Comparison of ENCODE assay signal across 8 mouse cellular contexts in genomic region chr17:72604610-72604980, GRCm38 (mm10). TPM values are rescaled to one million over a fixed set of nuclear protein-coding genes. Genes with fewer than 3 reads are reported as not detected.
DNase-seq lines count a peak whose midpoint lies in the region; ATAC-seq and TF ChIP-seq lines count a peak whose summit lies in the region.

Gene Alk (minus strand): TSS chr17:72604627.

- H3K4me2 ChIP-seq in hindbrain, embryonic 13.5 days: peak within 1 kb of the TSS; percentile 97
- peak within 1 kb of the TSS; percentile 76 for H3K4me2 ChIP-seq in lung, embryonic 16.5 days (ENCODE audit: low read depth, low read length)

- in situ Hi-C loops in ES-E14 (cut with MboI; ENCODE audit: low sequenced_read_pairs in 2 of 2, unreplicated experiment in 2 of 2): loop anchor here (10.0 to 25.0 kb wide), 2 partner anchors 180 to 183 kb away; no protein-coding TSS in a partner anchor

- no peaks in the 10 kb centered on the region for H3K36me3 ChIP-seq in ES-E14 (ENCODE audit: control insufficient read depth, insufficient read depth, low read length, poor library complexity, severe bottlenecking)
- H3K36me3 ChIP-seq in hindbrain, embryonic 13.5 days: no peaks in the 10 kb centered on the region
- no peaks in the 10 kb centered on the region for H3K36me3 ChIP-seq in lung, embryonic 16.5 days (ENCODE audit: control insufficient read depth, insufficient read depth, low read length)

- peak within 1 kb of the TSS; percentile 77 for H3K4me3 ChIP-seq in ES-E14 (ENCODE audit: insufficient read depth in 1 of 2, low read depth in 1 of 2, low read length in 2 of 2, poor library complexity in 1 of 2, severe bottlenecking in 1 of 2)
- peak within 1 kb of the TSS; percentile 53 for H3K4me3 ChIP-seq in hindbrain, embryonic 13.5 days
- peak within 1 kb of the TSS; percentile 46 for H3K4me3 ChIP-seq in lung, embryonic 16.5 days (ENCODE audit: low read length)

- peak; percentile 91 for ATAC-seq in hindbrain, embryonic 13.5 days (ENCODE audit: low FRiP score)
- ATAC-seq in lung, embryonic 16.5 days (ENCODE audit: low read depth): peak; percentile 97

- H3K9ac ChIP-seq in ES-E14 (ENCODE audit: insufficient read depth, low read depth, low read length, poor library complexity, severe bottlenecking): peak within 1 kb of the TSS; percentile 30
- H3K9ac ChIP-seq in hindbrain, embryonic 13.5 days: peak within 1 kb of the TSS; percentile 72
- H3K9ac ChIP-seq in lung, embryonic 16.5 days (ENCODE audit: low read length): no peak within 1 kb of the TSS

- DNase-seq in ES-E14 (ENCODE audit: low read depth, low spot score): peak; percentile 91
- DNase-seq in cerebellum, postnatal 10 days: peak; percentile 96 to 98
- DNase-seq in frontal cortex, postnatal 25 days (ENCODE audit: low spot score in 2 of 2): peak; percentile 80 to 85
- peak; percentile 83 to 93 for DNase-seq in layer of hippocampus, postnatal 14 days (ENCODE audit: low spot score in 2 of 2)
- DNase-seq in ovary, postnatal 14 days (ENCODE audit: low spot score): peak; percentile 54
- DNase-seq in thymus, postnatal 10 days (ENCODE audit: low spot score in 2 of 2): peak; percentile 46 to 59

- H3K9me3 ChIP-seq in ES-E14 (ENCODE audit: control insufficient read depth, insufficient read depth, low read depth, low read length): no peaks in the 10 kb centered on the region
- no peaks in the 10 kb centered on the region for H3K9me3 ChIP-seq in hindbrain, embryonic 13.5 days
- H3K9me3 ChIP-seq in lung, embryonic 16.5 days (ENCODE audit: control insufficient read depth, low read length): no peaks in the 10 kb centered on the region

- peaks cover 0 to 2% of the 10 kb centered on the region in 2 experiments; a peak in 1 of 4 replicates for H3K4me1 ChIP-seq in ES-E14 (ENCODE audit: control insufficient read depth in 2 of 2, insufficient read depth in 2 of 2, low read length in 2 of 2, poor library complexity in 1 of 2)
- H3K4me1 ChIP-seq in hindbrain, embryonic 13.5 days (replicated peaks): peaks cover 38% of the 10 kb centered on the region
- peaks cover 13% of the 10 kb centered on the region; the same call in 1 of the 2 replicates for H3K4me1 ChIP-seq in lung, embryonic 16.5 days (replicated peaks; ENCODE audit: control insufficient read depth, insufficient read depth, low read length)

- H3K27me3 ChIP-seq in hindbrain, embryonic 13.5 days: peaks cover 38% of the 10 kb centered on the region
- H3K27me3 ChIP-seq in lung, embryonic 16.5 days (ENCODE audit: control insufficient read depth, insufficient read depth, low read depth, low read length): peaks cover 31% of the 10 kb centered on the region

- H3K27ac ChIP-seq in ES-E14 (ENCODE audit: insufficient read depth, low read depth, low read length, poor library complexity, severe bottlenecking): no peak within 1 kb of the TSS
- no peak within 1 kb of the TSS for H3K27ac ChIP-seq in hindbrain, embryonic 13.5 days
- H3K27ac ChIP-seq in lung, embryonic 16.5 days (ENCODE audit: low read length): no peak within 1 kb of the TSS

- WGBS in hindbrain, embryonic 13.5 days: under 1% methylated on average over 25 of the region's 32 CpGs
- WGBS in lung, embryonic 16.5 days: 1% methylated on average over 31 of the region's 32 CpGs

TF ChIP-seq in ES-E14, 5 proteins besides CTCF, POLR2A, EP300 and RAD21:
- TF ChIP-seq ZC3H11A (IDR thresholded peaks at IDR 0.05; ENCODE audit: borderline replicate concordance, low read depth, low read length) (no peak), ZNF384 (IDR thresholded peaks at IDR 0.05; ENCODE audit: low read depth, low read length) (no peak)

RNA-seq across cellular contexts. Expression of gene Alk, which starts in this region (rescaled TPM):
- 0.53 and 0.58 TPM in 2 replicates for total RNA-seq in ES-E14 (2012; rRNA removed)
- polyA plus RNA-seq in hindbrain, embryonic 13.5 days (2015; fragmentation: Nextera tagmentation; extraction: Ambion mirVana): 3.4 and 3.5 TPM in 2 replicates
- total RNA-seq in layer of hippocampus, postnatal 14 days (2021): 1 to 10 TPM; 6.7 to 7.3 TPM
- polyA plus RNA-seq in lung, embryonic 16.5 days (2015; fragmentation: Nextera tagmentation; extraction: Ambion mirVana): 0.16 TPM in 1 of 2 replicates, not detected in the other

Comparison
In these comparisons a context has a peak if more than half of its experiments do, and no peak if none do; other contexts are left out.
1. Peak in DNase-seq, H3K4me3 ChIP-seq and H3K9ac ChIP-seq in ES-E14; RNA of the gene not detected or under 1 TPM.
2. Peak in ATAC-seq, H3K4me3 ChIP-seq and H3K4me2 ChIP-seq in lung, embryonic 16.5 days; RNA of the gene not detected or under 1 TPM.